Mouse (Mus musculus) stomach, embryonic 14.5 days (tissue): Measurements from ENCODE around the gene Clcn3. TPM values are rescaled to one million over a fixed set of nuclear protein-coding genes. Genes with fewer than 3 reads are reported as not detected.

ENCODE experiments used
- polyA plus RNA-seq: library from polyadenylated mRNA; unstranded; fragments of >200 nt; fragmentation: Nextera tagmentation; extraction: Ambion mirVana; gene quantifications from 2 replicates; pipeline ENCODE4 v1.2.1, GENCODE M21; 2014

Gene Clcn3
- polyA plus RNA-seq, 1 experiment from 2014 or later: 25.4 TPM

Other genes with a start within 250 kb of the Clcn3 start
- gene Hpf1, start 92.9 kb downstream of the Clcn3 start, polyA plus RNA-seq: 87.6 and 96.9 TPM in 2 replicates
- 29.0 and 32.3 TPM in 2 replicates for gene Nek1, start 9.9 kb upstream of the Clcn3 start, polyA plus RNA-seq
- 14.5 and 15.5 TPM in 2 replicates for gene Sh3rf1, start 240.6 kb upstream of the Clcn3 start, polyA plus RNA-seq